Mouse (Mus musculus): ENCODE data around the gene Scnn1g.

GRCm38 (mm10) chr7:121803011-121803410 is 68.7 kb downstream of the Scnn1g start:
- TF ChIP-seq POLR2A (IDR thresholded peaks at IDR 0.05; ENCODE audit: insufficient read depth, low read depth, low read length) = no peak
- TF ChIP-seq CTCF (IDR thresholded peaks at IDR 0.05) = no peak
- no peak for TF ChIP-seq EP300 (IDR thresholded peaks at IDR 0.05; ENCODE audit: insufficient read depth, low read depth, low read length)

All from heart, adult 2 months (tissue).